Mouse (Mus musculus) myocyte (in vitro differentiated cells): ENCODE results near the gene Rpl3.

Experiments
- MAX ChIP-seq: IDR thresholded peaks from one replicate; pipeline ENCODE4 v1.6.1; 2011; ENCODE audit warnings: low read depth, mild to moderate bottlenecking, control low read depth
- MYOD1 ChIP-seq, 3 experiments: IDR thresholded peaks; one replicate each; pipeline ENCODE4 v1.6.1; 2011; ENCODE audit warnings: control low read depth in 2 of 3, low read depth in 2 of 3, mild to moderate bottlenecking in 2 of 3, moderate library complexity in 1 of 3; ENCODE audit not compliant: insufficient read length in 2 of 3, control insufficient read depth in 1 of 3
- POLR2A ChIP-seq: IDR thresholded peaks from one replicate; pipeline ENCODE4 v1.6.1; 2011; ENCODE audit warnings: low read depth, mild to moderate bottlenecking, control low read depth, moderate library complexity; ENCODE audit not compliant: insufficient read length
- TCF12 ChIP-seq: IDR thresholded peaks from one replicate; pipeline ENCODE4 v1.6.1; 2011; ENCODE audit warnings: mild to moderate bottlenecking, control low read depth; ENCODE audit not compliant: poor library complexity, insufficient read depth, severe bottlenecking

GRCm38 (mm10) chr15:80082661-80083275 is 8.9 kb downstream of the Rpl3 start:
- TF ChIP-seq MYOD1 (IDR thresholded peaks at IDR 0.05; ENCODE audit: control insufficient read depth in 1 of 3, insufficient read length in 2 of 3, low read depth in 2 of 3): no peak
- no peak for TF ChIP-seq TCF12
- no peak for TF ChIP-seq MAX
- TF ChIP-seq POLR2A: no peak
